18 mouse cellular contexts compared by ENCODE assay signal in the genomic region with DNA sequence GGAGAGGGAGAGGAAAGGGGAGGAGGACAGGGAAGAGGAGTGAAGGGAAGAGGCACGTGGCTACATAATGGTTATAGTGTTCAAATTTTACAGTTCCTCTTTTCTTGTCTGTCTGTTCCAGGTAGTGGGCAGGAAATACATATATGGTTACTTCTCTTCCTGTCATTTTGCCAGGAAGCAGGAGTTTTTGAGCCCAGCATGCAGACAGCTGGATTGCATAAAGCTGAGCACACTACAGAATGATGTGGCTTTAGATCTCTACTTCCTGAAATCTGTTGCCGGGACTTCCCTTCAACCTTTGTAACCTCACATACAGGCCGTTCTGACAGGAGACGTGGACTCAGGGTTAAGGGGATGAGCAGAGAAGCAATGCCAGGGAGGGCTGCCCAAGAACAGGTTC.
A peak's percentile ranks its signal among the peaks of the same experiment; 100 is the strongest.
DNase-seq lines count a peak whose midpoint lies in the region; ATAC-seq and TF ChIP-seq lines count a peak whose summit lies in the region.
"Had no signal": no experiment of that assay in that cellular context is flagged by ENCODE, and none has a peak within 500 bp of the region (broad histone marks: within the 10 kb centered on the region; RNA-seq: fewer than 3 reads in every experiment).

No protein-coding gene starts in this region.

- no peak overlapping the region for H3K4me2 ChIP-seq in lung, postnatal 0 days (replicated peaks; ENCODE audit: low read depth, low read length)
- H3K4me2 ChIP-seq: limb, embryonic 15.5 days; midbrain, embryonic 12.5 days; neural tube, embryonic 13.5 days had no signal

- intact Hi-C loops in gastrocnemius, postnatal 36 days (cut with DNase I): no loop called here

- no peaks in the 10 kb centered on the region for H3K27me3 ChIP-seq in lung, postnatal 0 days (replicated peaks; ENCODE audit: insufficient read depth, low read length)
- H3K27me3 ChIP-seq: limb, embryonic 15.5 days; midbrain, embryonic 12.5 days; neural tube, embryonic 13.5 days had no signal

- 9% methylated on average over 4 of the region's 4 CpGs for WGBS in lung, postnatal 0 days

- TF ChIP-seq CTCF in lung, postnatal 0 days (IDR thresholded peaks at IDR 0.05): no peak

- no peak overlapping the region for H3K4me3 ChIP-seq in lung, postnatal 0 days (ENCODE audit: low read depth, low read length)
- H3K4me3 ChIP-seq: limb, embryonic 15.5 days; midbrain, embryonic 12.5 days; neural tube, embryonic 13.5 days had no signal

- H3K27ac ChIP-seq in lung, postnatal 0 days (ENCODE audit: low read length): no peak overlapping the region
- H3K27ac ChIP-seq: limb, embryonic 15.5 days; midbrain, embryonic 12.5 days; neural tube, embryonic 13.5 days had no signal

- no peak overlapping the region for H3K9ac ChIP-seq in lung, postnatal 0 days (replicated peaks; ENCODE audit: low read depth)
- H3K9ac ChIP-seq: limb, embryonic 15.5 days; midbrain, embryonic 12.5 days; neural tube, embryonic 13.5 days had no signal

- DNase-seq in heart, adult 11 months: peak; percentile 90
- no peak for DNase-seq in heart, adult 9 months (ENCODE audit: low spot score in 2 of 2)
- peak; percentile 56 for DNase-seq in lung, postnatal 0 days (ENCODE audit: low spot score)
- DNase-seq in lung, postnatal 10 days: no peak
- no peak for DNase-seq in frontal cortex, postnatal 36 days (ENCODE audit: low spot score in 2 of 2)
- DNase-seq in gastrocnemius, postnatal 36 days: no peak
- DNase-seq: adrenal gland, adult 8-10 months; cerebellum, postnatal 25 days; kidney, postnatal 10 days; layer of hippocampus, postnatal 36 days; retina, postnatal 1 day; spleen, adult 18-20 months had no signal

- 0 out of 2 replicates have a peak, but pooled peaks have one; percentile 28 for ATAC-seq in lung, postnatal 0 days
- peak; percentile 90 for ATAC-seq in common myeloid progenitor, adult 5-6 weeks (replicated peaks; ENCODE audit: low read depth, poor library complexity, severe bottlenecking)
- ATAC-seq in monocyte, adult 5-6 weeks (replicated peaks; ENCODE audit: insufficient number of reproducible peaks, low FRiP score, low TSS enrichment, poor library complexity, severe bottlenecking): peak; percentile 61
- ATAC-seq: hindbrain, embryonic 16.5 days had no signal

- no peaks in the 10 kb centered on the region for H3K36me3 ChIP-seq in lung, postnatal 0 days (ENCODE audit: insufficient read depth, low read length)
- H3K36me3 ChIP-seq: limb, embryonic 15.5 days; midbrain, embryonic 12.5 days; neural tube, embryonic 13.5 days had no signal

- no peak for TF ChIP-seq EP300 in lung, postnatal 0 days (IDR thresholded peaks at IDR 0.05)

- 0 out of 2 replicates have a peak, but pooled peaks cover 3% of the 10 kb centered on the region for H3K4me1 ChIP-seq in lung, postnatal 0 days (ENCODE audit: insufficient read depth, low read depth, low read length)
- H3K4me1 ChIP-seq: neural tube, embryonic 13.5 days had no signal

- H3K9me3 ChIP-seq in lung, postnatal 0 days (ENCODE audit: low read length): no peaks in the 10 kb centered on the region
- H3K9me3 ChIP-seq: limb, embryonic 15.5 days; midbrain, embryonic 12.5 days; neural tube, embryonic 13.5 days had no signal

Comparison
In these comparisons a context has a peak if more than half of its experiments do, and no peak if none do; other contexts are left out.
1. DNase-seq: peak in heart, adult 11 months (single experiment) and lung, postnatal 0 days (single experiment); none in heart, adult 9 months (0 of 2), lung, postnatal 10 days (single experiment), frontal cortex, postnatal 36 days (0 of 2) and gastrocnemius, postnatal 36 days (0 of 2).
2. ATAC-seq: peak in every context shown above with its lines; median percentile 90 in common myeloid progenitor, adult 5-6 weeks; 61 in monocyte, adult 5-6 weeks; 28 in lung, postnatal 0 days.